Mouse (Mus musculus) myocyte (in vitro differentiated cells): Measurements from ENCODE around the gene Ranbp9. TPM values are rescaled to one million over a fixed set of nuclear protein-coding genes. Genes with fewer than 3 reads are reported as not detected.
A peak's percentile ranks its signal among the peaks of the same experiment; 100 is the strongest.

Experiments used
- H3K27me3 ChIP-seq: one replicate; pipeline ENCODE4 v1.6.1; 2011; ENCODE audit not compliant: control insufficient read depth, insufficient read depth, insufficient read length
- H3K36me3 ChIP-seq: one replicate; pipeline ENCODE4 v1.6.1; 2011; ENCODE audit not compliant: control insufficient read depth, insufficient read depth
- H3K4me2 ChIP-seq: one replicate; pipeline ENCODE4 v1.6.1; 2011; ENCODE audit warnings: low read depth, control low read depth
- H3K4me3 ChIP-seq: one replicate; pipeline ENCODE4 v1.5.1; 2011; ENCODE audit warnings: mild to moderate bottlenecking, control low read depth, moderate library complexity
- H3K79me2 ChIP-seq: one replicate; pipeline ENCODE4 v1.6.1; 2011; ENCODE audit not compliant: control insufficient read depth, insufficient read depth
- H3ac ChIP-seq: one replicate; pipeline ENCODE4 v1.6.1; 2011; ENCODE audit not compliant: control insufficient read depth, insufficient read length
- CEBPB ChIP-seq: IDR thresholded peaks from 2 replicates; pipeline ENCODE4 v1.6.1; 2011; ENCODE audit warnings: mild to moderate bottlenecking, moderate library complexity; ENCODE audit not compliant: poor library complexity, insufficient read depth, severe bottlenecking
- E2F4 ChIP-seq: IDR thresholded peaks from one replicate; pipeline ENCODE4 v1.6.1; 2011; ENCODE audit warnings: mild to moderate bottlenecking, control low read depth, moderate library complexity; ENCODE audit not compliant: insufficient read depth
- MAX ChIP-seq: IDR thresholded peaks from one replicate; pipeline ENCODE4 v1.6.1; 2011; ENCODE audit warnings: low read depth, mild to moderate bottlenecking, control low read depth
- MYOD1 ChIP-seq, 3 experiments: IDR thresholded peaks; one replicate each; pipeline ENCODE4 v1.6.1; 2011; ENCODE audit warnings: control low read depth in 2 of 3, low read depth in 2 of 3, mild to moderate bottlenecking in 2 of 3, moderate library complexity in 1 of 3; ENCODE audit not compliant: insufficient read length in 2 of 3, control insufficient read depth in 1 of 3
- MYOG ChIP-seq, 3 experiments: IDR thresholded peaks; one replicate each; pipeline ENCODE4 v1.6.1; 2011; ENCODE audit warnings: control low read depth in 2 of 3, low read depth in 2 of 3, mild to moderate bottlenecking in 2 of 3; ENCODE audit not compliant: insufficient read length in 2 of 3, control insufficient read depth in 1 of 3, insufficient read depth in 1 of 3
- POLR2A ChIP-seq: IDR thresholded peaks from one replicate; pipeline ENCODE4 v1.6.1; 2011; ENCODE audit warnings: low read depth, mild to moderate bottlenecking, control low read depth, moderate library complexity; ENCODE audit not compliant: insufficient read length
- POLR2AphosphoS2 ChIP-seq: IDR thresholded peaks from one replicate; pipeline ENCODE4 v1.6.1; 2011; ENCODE audit warnings: low read depth, control low read depth; ENCODE audit not compliant: insufficient read length
- REST ChIP-seq: IDR thresholded peaks from one replicate; pipeline ENCODE4 v1.6.1; 2011; ENCODE audit warnings: mild to moderate bottlenecking, control low read depth, moderate library complexity; ENCODE audit not compliant: insufficient read depth, insufficient read length
- SRF ChIP-seq: IDR thresholded peaks from one replicate; pipeline ENCODE4 v1.6.1; 2011; ENCODE audit warnings: low read depth; ENCODE audit not compliant: control insufficient read depth, insufficient read length
- TCF12 ChIP-seq: IDR thresholded peaks from one replicate; pipeline ENCODE4 v1.6.1; 2011; ENCODE audit warnings: mild to moderate bottlenecking, control low read depth; ENCODE audit not compliant: poor library complexity, insufficient read depth, severe bottlenecking
- TCF3 ChIP-seq: IDR thresholded peaks from one replicate; pipeline ENCODE4 v1.6.1; 2011; ENCODE audit warnings: low read depth, control low read depth; ENCODE audit not compliant: insufficient read length
- USF1 ChIP-seq: IDR thresholded peaks from one replicate; pipeline ENCODE4 v1.6.1; 2011; ENCODE audit warnings: low read depth, mild to moderate bottlenecking, control low read depth, moderate library complexity
- polyA plus RNA-seq: library from polyadenylated mRNA; unstranded; fragments of >200 nt; fragmentation: generic; extraction: Trizol; gene quantifications from one replicate; pipeline ENCODE4 v1.2.1, GENCODE M21; 2012; ENCODE audit warnings: missing spikeins

The Ranbp9 gene
- polyA plus RNA-seq, 1 experiment, result 23.1 TPM

DNA sequence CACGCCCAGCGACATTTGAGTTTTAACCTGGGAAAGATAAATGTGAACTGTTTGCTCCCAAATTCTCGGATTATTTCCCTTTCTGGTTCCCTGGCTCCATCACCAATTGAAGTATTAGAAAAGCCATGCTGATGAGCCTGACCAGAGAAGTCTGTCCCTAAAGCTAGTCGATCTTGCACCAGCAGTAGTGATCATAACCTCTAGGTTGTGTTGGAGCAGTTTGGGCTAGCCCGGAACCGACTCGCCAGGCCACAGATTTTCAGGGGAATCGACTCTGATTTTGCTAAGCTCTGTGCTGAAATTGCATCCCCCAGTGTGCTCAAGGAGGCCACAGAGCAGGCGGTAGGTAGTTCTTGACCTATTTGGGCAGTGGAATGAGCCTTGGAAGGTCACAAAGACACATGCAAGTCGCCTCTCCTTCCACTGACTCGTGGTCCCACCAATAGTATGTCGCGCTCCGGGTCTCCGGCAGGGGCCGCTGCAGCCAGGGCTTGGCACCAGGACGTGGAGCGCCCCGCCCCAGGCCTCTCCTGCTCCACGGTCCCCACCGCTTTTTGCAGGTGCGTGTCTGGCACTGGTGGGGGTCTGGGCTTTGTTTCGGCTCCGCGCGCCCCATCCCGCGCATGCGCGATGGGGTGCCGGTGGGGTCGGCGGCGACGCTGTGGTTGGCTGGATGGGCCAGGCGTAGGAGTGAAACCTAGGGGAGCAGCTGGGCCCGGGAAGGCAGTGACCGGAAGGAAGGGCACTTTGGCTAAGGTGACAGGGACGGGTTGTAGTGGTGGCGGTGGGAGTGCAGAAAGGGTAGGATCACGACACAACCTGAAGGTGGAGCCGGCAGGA is 115.9 kb downstream of the Ranbp9 start, which contains the start of gene Sirt5:
Gene Sirt5, plus strand, starts transcription at position 512 of the 840 bp plus-strand sequence.
- H3K36me3 ChIP-seq, result no peaks in the 10 kb centered on the region
- peak within 1 kb of the TSS; percentile 49 for H3ac ChIP-seq
- H3K79me2 ChIP-seq, result no peaks in the 10 kb centered on the region
- no peak for TF ChIP-seq USF1
- TF ChIP-seq POLR2AphosphoS2, result peak; percentile 36
- peak; percentile 16 for TF ChIP-seq SRF
- no peak for TF ChIP-seq E2F4
- TF ChIP-seq MAX, result no peak
- TF ChIP-seq MYOG (IDR thresholded peaks at IDR 0.05; ENCODE audit: control insufficient read depth in 1 of 3, insufficient read depth in 1 of 3, insufficient read length in 2 of 3, low read depth in 2 of 3), result peak in 1 of 3 experiments; percentile 41
- peak in 2 of 3 experiments; percentile 11 to 68 for TF ChIP-seq MYOD1 (IDR thresholded peaks at IDR 0.05; ENCODE audit: control insufficient read depth in 1 of 3, insufficient read length in 2 of 3, low read depth in 2 of 3)
- TF ChIP-seq POLR2A, result peak; percentile 60
- TF ChIP-seq TCF3, result no peak
- no peak for TF ChIP-seq TCF12
- H3K27me3 ChIP-seq, result no peaks in the 10 kb centered on the region
- peak within 1 kb of the TSS; percentile 84 for H3K4me2 ChIP-seq
- H3K4me3 ChIP-seq, result peak within 1 kb of the TSS; percentile 33

DNA sequence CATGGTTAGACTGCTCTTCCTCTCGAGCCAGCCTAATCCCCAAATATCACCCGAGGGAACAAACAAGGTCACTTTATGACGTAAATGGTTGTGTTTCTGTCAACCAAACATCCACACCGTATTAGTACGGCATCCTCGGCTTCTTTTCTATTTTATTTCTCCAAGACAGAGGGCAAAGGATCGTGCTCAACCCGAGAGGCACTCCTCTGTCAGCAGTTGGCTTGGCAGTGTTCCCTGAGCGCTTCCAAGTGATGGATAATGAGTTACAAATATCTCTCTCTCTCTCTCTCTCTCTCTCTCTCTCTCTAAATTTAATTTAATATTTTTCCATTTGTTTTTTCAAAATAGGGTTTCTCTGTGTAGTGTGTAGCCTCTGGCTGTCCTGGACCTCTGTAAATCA is 118.7 kb downstream of the Ranbp9 start:
- Histone ChIP-seq H3K4me3 (no peak overlapping the region), H3K27me3 (no peaks in the 10 kb centered on the region), H3K36me3 (no peaks in the 10 kb centered on the region), H3K79me2 (no peaks in the 10 kb centered on the region), H3ac (no peak overlapping the region), H3K4me2 (peak overlapping the region; percentile 27)
- TF ChIP-seq MAX (no peak), SRF (no peak), TCF3 (no peak), USF1 (no peak), E2F4 (no peak), POLR2AphosphoS2 (no peak), TCF12 (no peak), MYOD1 (IDR thresholded peaks at IDR 0.05; ENCODE audit: control insufficient read depth in 1 of 3, insufficient read length in 2 of 3, low read depth in 2 of 3) (no peak), MYOG (IDR thresholded peaks at IDR 0.05; ENCODE audit: control insufficient read depth in 1 of 3, insufficient read depth in 1 of 3, insufficient read length in 2 of 3, low read depth in 2 of 3) (no peak), REST (no peak), POLR2A (no peak), CEBPB (no peak)

DNA sequence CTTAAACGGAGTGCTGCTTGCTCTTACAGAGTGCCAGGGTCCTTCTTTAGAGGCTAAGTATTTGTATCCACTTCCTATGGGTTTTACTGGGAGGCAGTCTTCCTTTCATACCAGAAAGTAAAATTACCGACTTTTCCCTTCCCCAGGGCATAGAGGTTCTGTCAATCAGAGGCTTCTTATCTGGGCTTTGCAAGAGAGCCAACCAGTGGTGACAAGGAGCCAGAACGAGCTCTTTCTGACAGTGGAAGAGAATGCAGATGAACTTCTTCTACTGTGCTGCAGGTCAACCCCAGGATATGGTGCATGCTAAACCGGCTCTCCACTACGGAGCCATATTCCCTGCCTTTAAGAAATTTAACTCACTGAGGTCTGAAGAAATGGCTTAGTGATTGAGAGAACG is 120.5 kb downstream of the Ranbp9 start:
- Histone ChIP-seq H3K4me3 (no peak overlapping the region), H3K79me2 (no peaks in the 10 kb centered on the region), H3K27me3 (no peaks in the 10 kb centered on the region), H3K36me3 (no peaks in the 10 kb centered on the region), H3ac (no peak overlapping the region), H3K4me2 (no peak overlapping the region)
- no peak for TF ChIP-seq USF1
- TF ChIP-seq POLR2AphosphoS2, result no peak
- no peak for TF ChIP-seq MYOD1 (IDR thresholded peaks at IDR 0.05; ENCODE audit: control insufficient read depth in 1 of 3, insufficient read length in 2 of 3, low read depth in 2 of 3)
- TF ChIP-seq POLR2A, result no peak
- no peak for TF ChIP-seq TCF12
- no peak for TF ChIP-seq E2F4
- TF ChIP-seq MYOG (IDR thresholded peaks at IDR 0.05; ENCODE audit: control insufficient read depth in 1 of 3, insufficient read depth in 1 of 3, insufficient read length in 2 of 3, low read depth in 2 of 3), result no peak
- no peak for TF ChIP-seq REST
- TF ChIP-seq CEBPB, result no peak
- no peak for TF ChIP-seq SRF
- TF ChIP-seq TCF3, result no peak
- TF ChIP-seq MAX, result no peak

DNA sequence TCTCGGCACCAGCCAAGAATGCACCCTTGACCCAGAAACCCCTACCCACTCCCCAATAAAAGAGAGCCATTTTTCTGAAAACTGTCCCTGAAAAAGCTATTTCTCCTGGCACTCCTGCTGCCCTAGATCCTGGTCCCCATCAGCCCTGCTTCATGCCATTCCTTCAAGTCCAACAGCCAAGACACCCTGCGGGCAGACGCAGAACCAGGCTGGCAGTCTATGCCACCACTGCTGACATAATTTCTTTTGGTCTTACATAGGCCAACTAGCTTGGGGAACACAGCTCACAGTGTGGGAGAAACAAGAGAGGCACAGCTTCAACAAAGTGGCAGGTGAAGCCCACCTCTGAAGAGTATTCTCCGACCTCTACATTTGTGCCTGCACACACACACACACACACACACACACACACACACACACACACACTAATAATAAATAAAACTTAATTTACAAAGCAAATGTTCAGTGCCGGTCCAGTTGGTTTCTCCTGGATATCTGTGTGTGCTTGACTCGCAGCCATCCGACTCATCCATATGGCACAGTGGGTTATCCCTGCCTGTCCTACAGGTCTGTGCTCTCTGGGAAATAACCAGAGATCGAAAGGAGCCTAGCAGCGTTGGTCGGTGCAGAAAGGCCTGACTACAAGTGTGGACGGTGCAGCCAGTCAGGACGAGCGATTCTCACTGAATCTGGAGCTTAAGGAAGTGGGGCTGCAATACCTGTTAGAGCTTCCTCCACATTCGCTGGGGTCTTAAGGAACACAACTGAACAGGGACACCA is 124.5 kb downstream of the Ranbp9 start:
- TF ChIP-seq POLR2A (no peak), E2F4 (no peak), MYOG (IDR thresholded peaks at IDR 0.05; ENCODE audit: control insufficient read depth in 1 of 3, insufficient read depth in 1 of 3, insufficient read length in 2 of 3, low read depth in 2 of 3) (no peak), USF1 (no peak), MAX (no peak), MYOD1 (IDR thresholded peaks at IDR 0.05; ENCODE audit: control insufficient read depth in 1 of 3, insufficient read length in 2 of 3, low read depth in 2 of 3) (no peak), TCF12 (no peak), CEBPB (no peak), TCF3 (no peak), POLR2AphosphoS2 (no peak), REST (no peak), SRF (no peak)
- no peak overlapping the region for H3K4me3 ChIP-seq
- no peaks in the 10 kb centered on the region for H3K79me2 ChIP-seq
- no peaks in the 10 kb centered on the region for H3K36me3 ChIP-seq
- no peak overlapping the region for H3ac ChIP-seq
- no peak overlapping the region for H3K4me2 ChIP-seq
- no peaks in the 10 kb centered on the region for H3K27me3 ChIP-seq
